Mouse (Mus musculus): ENCODE results near the gene Ptpdc1.

- no peak for TF ChIP-seq CTCF (IDR thresholded peaks at IDR 0.05; ENCODE audit: low read depth, low read length)
- TF ChIP-seq POLR2A (IDR thresholded peaks at IDR 0.05; ENCODE audit: borderline replicate concordance, low read depth, low read length) = no peak
These were observed 55.8 kb downstream of the Ptpdc1 start for GRCm38 (mm10) chr13:48569576-48570132.

Measured in bone marrow macrophage, adult 2 months (primary cell).